Mouse (Mus musculus) ZHBTc4 (cell line): ENCODE results near the gene Enkd1.

Experiments
- DNase-seq: peaks from one replicate; pipeline ENCODE4 v3.0.0-alpha.2; 2011; ENCODE audit warnings: low read depth, low spot score

The Enkd1 gene

DNA sequence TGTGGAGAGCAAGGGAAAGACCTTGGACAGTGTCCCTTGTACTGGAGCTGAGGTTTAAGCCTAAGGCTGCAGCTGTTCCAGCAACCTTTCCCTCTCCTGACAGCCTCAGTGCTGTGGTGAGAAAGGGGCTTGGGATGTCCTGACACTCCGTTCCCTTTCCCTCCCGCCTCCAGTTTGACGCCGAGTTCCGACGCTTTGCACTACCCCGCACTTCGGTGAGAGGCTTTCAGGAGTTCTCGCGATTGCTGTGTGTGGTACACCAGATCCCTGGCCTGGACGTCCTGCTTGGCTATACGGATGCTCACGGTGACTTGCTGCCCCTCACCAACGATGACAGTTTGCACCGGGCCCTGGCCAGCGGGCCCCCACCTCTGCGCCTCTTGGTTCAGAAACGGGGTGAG is 6.0 kb downstream of the Enkd1 start:
- DNase-seq, result peak; percentile 42

DNA sequence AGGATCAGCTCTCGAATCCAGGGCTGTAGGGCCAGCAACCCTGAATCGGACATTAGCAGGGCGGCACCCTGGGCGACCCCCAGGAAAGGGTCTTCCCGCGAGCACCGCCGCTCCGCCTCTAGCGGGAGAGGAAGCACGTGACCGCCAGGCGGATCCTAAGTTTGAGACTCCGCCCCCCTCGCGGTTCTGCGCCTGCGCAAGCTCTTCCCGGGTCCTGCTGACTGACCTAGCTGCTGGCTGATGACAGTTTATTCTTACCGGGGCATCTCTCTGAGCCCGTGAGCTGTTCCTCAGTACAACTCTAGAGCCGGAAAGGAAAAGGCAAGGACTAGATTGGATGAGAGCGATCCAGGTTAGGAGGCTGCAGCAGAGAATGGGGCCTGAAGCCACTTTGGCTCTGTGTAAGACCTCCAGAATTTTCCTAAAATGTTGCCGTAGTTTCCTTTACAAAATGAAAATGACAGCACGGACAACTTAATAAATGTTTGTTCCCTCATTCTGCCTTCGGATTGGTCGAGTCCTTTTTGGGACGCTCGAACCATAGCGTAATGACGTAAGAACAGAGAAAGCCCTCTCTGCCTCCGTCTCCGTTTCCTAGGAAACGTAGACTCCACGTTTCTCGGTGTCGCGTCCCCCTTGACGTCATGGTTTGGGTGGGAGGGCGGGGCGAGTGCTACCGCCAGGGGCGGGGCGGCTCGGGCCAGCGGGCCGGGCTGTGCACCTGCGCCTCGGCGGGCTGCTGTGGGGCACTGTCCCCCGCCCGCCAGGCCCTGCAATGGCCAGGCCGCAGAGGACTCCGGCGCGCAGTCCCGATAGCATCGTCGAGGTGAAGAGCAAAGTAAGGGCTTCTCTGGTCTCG is 6.8 kb downstream of the Enkd1 start, which contains the start of the genes Acd and Pard6a:
Gene Acd (minus strand): TSS at position 137 of the 859 bp plus-strand sequence.
Gene Pard6a (plus strand): TSS at position 183 of the 859 bp plus-strand sequence.
- peak; percentile 96 for DNase-seq

DNA sequence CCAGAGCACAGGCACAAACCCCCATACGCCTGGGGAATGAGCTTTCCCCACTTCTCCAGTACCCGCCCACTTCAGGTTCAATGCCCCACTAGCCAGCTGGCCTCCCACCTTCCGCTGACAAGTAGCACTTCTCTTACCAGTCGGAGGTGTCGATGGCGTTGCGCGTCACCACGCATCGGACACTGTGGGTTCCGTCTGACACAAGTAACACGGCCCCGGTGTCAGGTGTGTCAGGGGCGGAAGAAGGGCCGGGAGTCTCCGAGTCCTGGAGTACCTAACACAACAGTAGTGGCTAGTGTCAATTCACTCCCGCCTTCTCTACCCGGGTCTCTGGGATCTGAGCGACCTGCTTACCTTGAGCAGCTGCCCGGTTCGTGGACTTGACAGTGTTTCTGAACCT is 7.4 kb downstream of the Enkd1 start:
- no peak for DNase-seq

DNA sequence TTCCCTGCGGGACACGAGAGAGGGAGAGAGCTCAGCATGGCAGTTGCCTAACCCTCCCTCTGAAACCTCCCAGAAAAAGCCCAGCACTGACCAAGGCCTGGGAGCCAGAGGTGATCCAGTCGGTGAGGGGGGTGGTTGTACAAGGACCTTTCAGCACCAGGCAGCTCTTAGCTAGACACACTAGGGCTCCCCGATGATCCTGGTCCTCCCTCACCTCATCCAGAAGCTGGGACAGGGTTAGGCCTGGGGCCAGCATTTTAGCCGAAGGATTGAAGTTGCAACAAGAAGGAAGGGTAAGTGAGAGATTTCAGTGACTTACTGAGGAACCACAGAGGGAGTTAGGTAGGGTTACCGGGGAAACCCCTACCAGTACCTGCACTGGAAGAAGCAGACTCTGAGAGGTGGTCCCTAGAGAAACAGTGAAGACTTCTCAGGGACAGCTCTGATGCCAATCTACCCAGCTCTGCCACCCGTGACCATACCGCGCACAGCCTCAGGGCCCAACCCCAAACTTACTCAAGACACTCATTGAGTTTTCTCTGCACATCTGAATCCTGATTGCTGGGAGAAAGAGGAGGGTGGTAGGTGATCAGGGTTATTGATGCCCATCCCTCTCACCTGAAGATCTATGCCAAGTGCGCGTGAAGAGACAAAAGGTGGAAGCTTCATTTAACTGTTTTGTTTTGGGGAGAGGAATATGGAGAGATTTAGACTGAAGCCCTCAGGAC is 8.4 kb downstream of the Enkd1 start:
- no peak for DNase-seq

DNA sequence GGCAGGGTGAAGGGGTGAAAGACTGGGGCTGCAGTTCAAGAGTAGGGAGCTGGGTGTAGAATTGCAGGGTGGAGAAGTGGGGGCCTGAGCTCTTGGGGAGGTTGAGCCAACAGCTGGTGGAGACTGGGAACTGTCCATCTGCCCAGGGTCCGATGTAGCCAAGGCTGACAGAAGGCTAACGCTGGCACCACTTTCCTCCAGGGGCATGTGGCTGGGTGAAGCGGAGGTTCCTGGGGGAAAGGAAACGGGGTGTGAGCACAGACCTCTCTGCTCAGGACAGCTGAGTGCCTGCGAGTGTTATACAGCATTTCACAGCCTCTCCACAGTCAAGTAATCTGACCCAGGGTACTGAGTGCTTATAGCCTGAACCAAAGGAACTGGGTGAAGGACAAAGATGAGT is 9.3 kb downstream of the Enkd1 start:
- DNase-seq, result no peak

DNA sequence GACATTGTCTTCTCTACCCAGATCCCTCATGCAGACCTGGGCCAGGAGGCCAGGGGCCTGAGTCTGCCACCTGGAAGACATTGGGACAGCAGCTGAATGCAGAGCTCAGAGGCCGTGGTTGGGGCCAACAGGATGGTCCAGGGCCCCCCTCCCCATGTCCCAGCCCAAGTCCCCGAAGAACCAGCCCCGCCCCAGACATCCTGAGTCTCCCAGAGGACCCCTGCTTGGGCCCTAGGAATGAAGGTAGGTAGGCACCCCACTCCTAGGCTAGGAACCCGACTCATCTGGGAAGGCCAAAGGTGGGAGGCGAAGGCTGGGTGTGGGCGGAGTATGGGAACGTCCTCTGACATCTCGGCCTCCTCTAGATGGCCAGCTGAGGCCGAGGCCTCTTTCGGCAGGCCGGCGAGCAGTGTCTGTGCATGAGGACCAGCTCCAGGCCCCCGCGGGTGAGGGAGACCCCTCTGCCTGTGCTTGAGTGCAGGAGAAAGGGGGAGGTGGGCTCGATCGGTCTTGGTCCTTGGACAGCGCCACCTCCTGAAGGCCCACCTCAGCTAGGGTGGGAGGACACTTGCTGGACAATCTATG is 10.7 kb downstream of the Enkd1 start:
- DNase-seq, result no peak

DNA sequence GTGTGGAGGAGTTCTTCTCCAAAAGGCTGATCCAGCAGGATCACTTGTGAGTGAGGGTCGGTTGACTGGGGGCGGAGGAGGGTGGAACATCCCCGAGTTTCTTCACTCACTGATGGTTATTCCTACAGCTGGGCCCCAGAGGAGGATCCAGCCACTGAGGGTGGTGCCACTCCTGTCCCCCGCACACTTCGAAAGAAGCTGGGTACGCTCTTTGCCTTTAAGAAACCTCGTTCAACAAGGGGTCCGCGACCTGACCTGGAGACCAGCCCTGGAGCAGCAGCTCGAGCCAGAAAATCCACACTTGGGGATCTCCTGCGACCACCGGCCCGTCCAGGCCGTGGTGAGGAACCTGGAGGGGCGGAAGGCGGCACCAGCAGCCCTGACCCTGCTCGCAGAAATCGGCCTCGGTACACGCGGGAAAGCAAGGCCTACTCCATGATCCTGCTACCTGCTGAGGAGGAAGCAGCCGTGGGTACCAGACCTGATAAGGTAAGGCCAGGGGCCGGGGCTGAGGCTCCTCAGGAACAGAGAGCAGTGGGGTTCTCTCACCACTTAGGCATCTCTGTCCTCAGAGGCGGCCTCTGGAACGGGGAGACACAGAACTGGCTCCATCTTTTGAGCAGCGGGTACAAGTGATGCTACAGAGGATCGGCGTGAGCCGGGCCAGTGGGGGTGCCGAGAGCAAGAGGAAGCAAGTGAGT is 12.8 kb downstream of the Enkd1 start:
- DNase-seq, result no peak

DNA sequence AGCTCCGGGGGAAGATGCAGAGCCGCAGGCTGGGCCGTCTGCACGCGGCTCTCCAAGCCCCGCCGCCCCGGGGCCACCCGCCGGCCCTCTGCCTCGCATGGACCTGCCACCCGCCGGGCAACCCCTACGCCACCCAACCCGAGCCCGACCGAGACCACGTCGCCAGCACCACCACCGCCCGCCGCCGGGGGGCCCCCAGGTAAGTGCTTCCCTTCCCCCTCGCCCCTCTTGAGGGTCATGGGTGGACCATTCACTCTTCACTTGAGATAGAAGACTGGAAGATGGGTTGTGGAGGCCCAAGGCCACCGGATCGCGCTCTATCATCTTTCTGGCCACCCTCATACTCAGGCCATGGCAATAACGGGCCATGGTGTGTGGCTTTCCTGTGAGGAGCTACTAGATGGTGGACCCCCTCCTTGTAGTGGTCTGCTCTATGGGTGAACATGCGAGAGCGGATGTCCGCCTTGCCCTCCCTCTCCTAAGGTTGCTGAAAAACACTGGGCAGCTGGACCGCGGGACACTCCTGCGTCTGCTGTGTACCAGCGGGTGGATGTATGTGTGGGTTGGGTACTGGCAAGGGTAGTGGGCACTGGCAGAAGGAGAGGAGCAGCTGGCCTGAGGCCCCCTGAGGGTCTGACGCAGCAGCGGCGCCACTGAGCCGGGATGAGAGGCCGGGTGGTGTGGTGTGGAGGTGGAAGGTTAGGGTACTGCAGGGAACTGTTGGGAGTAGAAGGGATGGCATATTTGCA is 13.8 kb downstream of the Enkd1 start:
- DNase-seq, result peak; percentile 57

DNA sequence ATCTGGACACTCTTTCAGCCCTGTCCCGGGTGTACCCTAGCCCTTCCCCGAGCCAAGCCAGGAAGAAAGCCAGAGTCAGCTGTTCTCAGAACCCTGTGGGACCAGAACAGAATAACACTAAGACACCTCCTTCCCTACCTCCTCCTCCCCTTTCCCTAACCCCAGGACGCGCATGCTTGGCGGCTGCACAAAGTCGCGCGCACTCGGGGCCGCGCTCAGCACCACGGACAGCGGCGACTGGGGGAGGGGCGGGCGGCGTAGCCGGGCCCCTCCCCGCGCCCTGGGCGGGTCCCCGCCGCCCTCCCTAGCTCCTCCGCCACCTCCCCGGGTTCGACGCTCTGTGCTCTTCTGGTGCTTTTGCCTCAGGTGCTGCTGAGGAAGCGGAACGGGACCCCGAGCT is 14.4 kb downstream of the Enkd1 start:
- DNase-seq, result peak; percentile 84

DNA sequence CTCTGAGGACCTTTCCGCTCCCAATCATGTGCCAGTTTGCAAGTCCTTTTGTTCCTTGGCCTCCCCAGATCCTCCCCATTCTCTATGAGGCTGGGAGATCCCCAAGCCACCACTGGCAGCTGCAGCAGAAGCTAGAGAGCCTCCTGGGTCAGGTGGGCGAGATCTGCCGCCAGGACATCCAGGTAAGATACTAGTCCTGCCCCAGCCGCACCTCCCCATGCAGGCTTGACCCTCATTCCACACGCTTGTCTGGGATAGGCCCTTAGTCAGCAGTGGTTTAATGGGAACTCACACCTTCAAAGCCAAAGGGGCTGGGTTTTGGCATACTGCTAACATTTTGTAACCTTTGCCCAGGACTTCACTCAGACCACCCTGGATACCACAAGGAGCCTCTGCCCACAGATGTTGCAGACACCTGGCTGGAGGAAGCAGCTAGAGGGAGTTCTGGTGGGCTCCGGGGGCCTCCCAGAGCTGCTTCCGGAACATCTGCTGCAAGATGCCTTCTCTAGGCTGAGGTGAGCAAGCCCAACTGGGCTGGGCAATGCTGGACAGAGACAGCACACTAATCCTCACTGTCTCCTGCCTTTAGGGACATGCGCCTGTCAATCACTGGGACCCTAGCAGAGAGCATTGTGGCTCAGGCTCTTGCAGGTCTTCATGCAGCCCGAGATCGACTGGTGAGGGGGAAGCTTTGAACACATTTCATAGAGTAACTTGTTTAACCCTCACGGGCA is 15.4 kb downstream of the Enkd1 start:
- no peak for DNase-seq

DNA sequence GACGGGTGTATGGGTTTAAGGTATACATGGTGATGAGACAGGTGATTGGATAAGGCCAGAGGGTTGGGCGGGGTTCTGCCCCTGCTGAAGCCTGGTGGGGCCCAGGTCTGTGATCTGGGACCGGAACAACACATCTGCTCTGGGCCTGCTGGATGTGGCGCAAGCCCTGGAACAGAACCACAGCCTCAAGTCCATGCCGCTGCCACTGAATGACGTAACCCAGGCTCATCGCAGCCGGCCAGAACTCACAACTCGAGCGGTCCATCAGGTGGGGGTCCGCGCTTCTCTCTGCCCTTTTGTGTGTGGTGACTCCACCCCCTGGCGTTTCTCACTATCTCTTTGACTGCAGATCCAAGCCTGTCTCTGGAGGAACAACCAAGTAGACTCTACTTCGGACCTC is 17.0 kb downstream of the Enkd1 start:
- DNase-seq, result no peak

DNA sequence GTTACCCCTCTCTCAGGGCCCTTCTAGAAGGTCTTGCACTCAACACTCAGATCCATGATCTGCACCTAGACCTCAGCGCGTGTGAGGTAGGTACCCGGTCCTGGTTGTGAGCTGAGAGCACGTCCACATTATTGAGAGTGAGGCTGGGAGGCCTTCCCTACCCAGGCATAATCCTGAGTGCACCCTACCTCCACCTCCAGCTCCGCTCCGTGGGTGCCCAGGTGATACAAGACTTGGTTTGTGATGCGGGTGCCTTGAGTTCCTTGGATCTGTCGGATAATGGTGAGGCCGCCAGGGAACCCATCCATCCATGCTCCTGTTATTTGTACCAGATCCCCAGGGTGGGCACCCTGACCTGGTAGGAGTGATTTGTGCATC is 18.0 kb downstream of the Enkd1 start:
- DNase-seq, result no peak

DNA sequence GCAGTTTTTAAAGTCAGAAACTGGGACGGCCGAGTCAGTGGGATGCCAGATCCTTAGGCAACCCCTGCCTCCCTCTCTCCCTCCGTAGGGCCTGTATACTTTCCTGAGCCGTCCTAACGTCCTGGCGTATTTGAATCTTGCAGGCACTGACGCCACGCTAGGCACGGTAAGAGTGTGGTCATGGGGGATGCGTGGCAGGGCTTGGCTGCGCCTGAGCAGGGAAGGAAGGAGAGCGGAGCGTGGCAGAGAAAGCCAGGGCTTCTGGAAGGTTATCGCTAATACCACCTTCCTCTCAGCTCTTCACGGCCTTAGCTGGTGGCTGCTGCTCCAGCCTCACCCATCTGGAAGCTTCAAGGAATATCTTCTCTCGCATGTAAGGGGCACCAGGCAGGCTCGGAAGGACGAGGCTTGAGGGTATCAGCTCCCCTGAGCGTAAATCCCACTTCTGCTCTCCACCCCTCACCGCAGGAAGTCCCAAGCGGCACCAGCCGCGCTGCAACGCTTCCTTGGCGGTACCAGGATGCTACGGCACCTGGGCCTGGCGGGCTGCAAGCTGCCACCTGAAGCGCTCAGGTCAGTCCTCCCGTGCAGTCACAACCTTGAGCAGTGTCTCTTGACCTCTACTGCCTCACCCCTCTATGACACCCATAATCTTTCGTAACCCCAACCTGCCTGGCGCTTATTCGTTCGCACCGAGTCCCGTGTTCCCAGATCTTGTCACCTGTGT is 18.6 kb downstream of the Enkd1 start:
- peak; percentile 41 for DNase-seq

DNA sequence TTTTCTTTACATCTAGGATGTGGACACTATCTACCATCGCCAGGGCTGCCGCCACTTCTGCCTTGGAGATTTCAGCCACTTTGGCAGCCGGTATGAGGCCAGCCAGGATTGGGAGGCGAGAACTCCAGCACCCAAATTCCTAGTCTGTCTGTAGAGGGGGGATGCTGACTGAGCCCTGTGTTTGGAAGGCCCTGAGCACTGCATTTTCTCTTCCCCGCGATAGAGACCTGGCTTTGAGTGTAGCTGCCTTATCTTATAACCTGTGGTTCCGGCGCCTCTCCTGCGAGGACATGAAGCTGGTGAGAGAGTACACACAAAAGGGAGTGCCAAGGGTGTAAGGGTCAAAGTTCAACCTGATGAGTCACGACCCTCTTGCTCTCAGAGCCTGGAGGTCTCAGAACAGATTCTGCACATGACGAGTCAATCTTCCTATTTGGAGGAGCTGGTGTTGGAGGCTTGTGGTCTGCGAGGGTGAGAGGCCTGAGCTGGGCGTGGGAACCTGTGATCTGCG is 19.7 kb downstream of the Enkd1 start:
- no peak for DNase-seq

DNA sequence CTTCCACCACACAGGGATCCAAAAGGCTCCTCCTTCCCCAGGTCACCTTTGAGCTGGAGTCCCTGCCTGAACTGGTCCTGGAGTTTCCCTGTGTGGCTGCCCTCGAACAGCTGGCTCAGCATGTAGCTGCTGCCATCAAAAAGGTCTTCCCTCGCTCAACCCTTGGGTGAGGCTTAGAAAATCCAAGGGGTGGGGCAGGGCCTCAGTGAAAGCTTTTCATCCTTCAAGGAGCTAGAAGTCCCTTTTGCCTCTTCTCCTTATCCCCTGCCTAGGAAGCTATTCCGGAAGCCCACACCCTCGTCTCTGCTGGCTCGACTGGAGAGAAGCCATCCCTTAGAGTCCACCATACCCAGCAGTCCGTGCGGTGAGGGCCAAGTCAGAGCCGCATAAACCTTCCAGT is 20.5 kb downstream of the Enkd1 start:
- peak; percentile 82 for DNase-seq

DNA sequence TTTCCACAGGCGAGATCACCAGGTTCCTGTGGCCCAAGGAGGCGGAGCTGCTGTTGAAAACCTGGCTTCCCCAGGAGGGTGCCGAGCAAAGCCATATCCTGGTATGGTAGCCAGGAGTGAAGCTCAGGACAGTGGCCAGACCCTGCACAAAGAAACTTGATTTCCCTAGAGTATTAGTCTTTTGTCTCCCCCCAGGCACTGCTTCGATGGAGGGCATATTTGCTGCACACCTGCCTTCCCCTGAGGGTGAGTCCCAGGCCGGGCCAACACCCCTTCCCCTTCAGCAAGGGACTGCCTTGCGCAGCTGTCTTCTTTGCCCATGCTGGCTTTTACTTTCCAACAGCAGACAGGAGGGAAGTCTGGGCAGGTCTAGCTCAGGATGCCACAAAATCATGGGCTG is 21.5 kb downstream of the Enkd1 start:
- peak; percentile 54 for DNase-seq

DNA sequence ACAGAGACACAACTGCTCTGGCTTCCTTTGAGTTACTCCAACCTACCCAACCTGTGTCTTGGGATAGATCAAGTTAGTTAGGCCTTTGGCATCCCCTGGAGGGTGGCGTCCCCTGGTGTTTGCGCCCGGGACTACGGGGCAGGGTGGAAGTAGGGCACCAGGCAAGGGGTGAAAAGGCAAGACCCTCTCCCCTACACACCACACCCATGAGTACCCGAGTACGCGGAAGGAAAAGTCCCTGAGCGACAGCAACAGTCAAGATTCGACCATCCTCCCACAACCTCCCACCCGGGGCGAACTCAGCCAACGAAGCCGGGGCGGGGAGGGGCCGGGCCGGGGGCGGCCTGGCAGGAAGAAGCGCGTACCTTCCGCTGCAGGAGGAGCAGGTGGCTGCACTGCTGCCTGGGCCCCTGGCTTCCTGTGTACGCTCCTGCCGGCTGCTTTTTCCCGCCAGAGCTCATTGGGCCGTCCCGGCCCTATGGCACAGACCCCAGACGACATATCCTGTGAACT is 22.2 kb downstream of the Enkd1 start, which contains the start of gene Carmil2:
Gene Carmil2 (plus strand): TSS at position 479 of the 513 bp plus-strand sequence.
- DNase-seq, result peak; percentile 87

DNA sequence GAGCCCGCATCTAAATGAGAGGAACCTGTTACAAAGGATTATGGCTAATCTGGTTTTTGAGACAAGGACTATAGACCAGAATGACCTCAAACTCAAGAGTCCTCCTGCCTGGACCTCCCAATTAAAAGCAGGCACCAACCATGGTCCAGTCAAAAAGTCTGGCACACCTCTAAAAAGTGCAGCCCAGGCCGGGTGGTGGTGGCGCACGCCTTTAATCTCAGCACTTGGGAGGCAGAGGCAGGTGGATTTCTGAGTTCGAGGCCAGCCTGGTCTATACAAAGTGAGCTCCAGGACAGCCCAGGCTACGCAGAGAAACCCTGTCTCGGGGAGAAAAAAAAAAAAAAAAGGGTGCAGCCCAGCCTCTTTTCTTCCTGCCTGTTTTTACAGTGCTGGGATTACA is 22.7 kb downstream of the Enkd1 start:
- DNase-seq, result no peak

DNA sequence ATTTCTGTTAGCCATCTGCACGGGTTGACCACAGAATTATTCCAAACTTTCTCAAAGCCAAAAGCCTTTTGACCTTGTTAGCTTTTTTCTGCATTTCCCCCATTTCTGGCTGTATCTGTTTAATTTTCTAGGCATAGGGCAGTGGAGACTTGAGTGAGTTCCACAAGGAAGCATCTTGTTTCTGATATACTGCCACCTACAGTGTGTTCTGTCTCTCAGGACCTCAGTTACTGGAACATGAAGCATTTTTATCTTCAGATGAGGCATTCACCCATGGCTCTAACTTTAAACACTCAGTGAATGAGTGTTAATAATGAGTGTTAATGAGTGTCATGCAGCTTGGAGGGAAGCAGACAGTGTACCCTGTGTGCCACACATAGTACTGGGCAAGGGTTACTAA is 30.1 kb downstream of the Enkd1 start:
- DNase-seq, result no peak
